Mouse (Mus musculus) c-Kit-positive CD71-positive TER-119-negative erythroid progenitor cells, embryonic 14.5 days (primary cell): Measurements from ENCODE around the gene Bad.
"Not testable (repeated sequence)": the region's sequence is repeated elsewhere in the genome, so short reads cannot be mapped to it uniquely, and the experiment has no call there.

Experiments
- DNase-seq: peaks from one replicate; pipeline ENCODE4 v3.0.0-alpha.2; 2013; ENCODE audit warnings: low read depth

Gene Bad

DNA sequence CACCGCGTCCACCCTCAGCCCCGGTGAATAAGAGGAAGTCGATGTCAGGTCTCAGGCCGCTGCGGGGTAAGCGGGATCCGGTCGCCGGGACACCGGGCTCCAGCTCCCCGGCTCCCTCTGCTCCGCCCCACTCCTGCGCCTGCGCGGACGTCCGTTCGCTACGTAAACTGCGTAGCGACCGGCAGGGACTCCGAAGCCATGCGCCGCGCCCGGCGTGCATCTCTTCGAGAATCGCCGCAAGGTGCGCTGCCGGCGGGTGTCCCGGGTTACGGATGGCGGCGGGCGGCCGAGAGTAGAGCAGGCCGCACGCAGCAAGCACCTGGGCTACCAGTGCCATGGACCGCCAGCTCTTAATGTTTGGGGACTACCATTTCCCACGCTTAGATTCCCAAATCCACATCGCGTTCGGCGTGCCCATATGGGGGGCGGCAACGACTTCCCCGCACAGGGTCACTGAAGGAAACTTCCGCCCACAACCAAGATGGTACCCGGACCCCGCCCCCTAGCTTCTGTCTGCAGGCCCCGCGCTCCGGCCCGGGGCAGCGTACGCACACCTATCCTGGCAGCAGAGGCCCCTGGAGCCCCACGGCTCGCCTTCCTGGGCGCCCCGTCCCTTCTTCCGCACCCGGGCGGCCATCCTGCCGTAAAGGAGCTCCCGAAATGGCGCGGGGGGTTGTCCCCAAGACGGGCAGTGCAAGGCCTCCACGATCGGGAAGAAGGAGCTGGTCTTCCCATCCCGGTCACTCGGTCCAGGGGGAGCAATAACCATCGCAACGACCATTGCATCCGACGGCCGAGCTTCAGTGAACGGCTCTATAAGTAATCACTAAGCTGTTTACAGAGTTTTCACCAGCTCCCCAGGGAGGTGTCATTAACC lies at the start of gene Bad:
Bad (plus strand) TSS at position 490 of the 877 bp plus-strand sequence.
- peak; percentile 90 for DNase-seq

- no peak for DNase-seq
Observed at GRCm38 (mm10) chr19:6892512-6892911, 49.1 kb upstream of the Bad start.

DNA sequence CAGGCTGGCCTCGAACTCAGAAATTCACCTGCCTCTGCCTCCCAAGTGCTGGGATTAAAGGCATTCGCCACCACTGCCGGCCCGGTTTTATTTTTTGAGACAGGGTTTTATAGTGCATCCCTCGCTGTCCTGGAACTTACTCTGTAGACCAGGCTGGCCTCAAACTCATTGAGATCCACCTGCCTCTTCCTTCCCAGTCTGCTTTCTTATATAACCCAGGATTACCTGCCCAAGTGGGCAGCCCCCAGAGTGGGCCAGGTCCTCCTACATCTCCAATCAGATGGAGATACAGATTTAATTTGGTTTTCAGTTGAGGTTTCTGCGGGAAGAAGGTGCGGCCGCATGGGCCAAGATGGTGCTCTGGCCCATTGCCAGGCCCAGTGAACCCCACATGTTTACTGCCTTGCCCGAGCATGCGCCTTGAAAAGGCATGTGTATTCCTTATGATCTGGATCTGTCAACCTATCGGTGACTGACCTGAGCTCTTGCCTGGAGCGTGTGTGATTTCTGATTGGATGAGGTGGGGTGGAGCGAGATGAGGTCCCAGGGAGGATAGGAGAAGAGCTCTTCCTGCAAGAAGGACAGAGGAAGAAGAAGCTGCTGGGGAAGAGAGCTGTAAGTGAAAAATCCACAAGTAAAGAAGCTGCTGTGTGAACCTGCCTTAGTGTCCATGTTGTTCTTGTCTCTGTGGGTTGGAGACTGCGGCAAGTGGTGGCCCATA lies 47.8 kb upstream of the Bad start:
- no peak for DNase-seq

- DNase-seq: not testable (repeated sequence)
Observed at GRCm38 (mm10) chr19:6895608-6896305, 45.9 kb upstream of the Bad start.

DNA sequence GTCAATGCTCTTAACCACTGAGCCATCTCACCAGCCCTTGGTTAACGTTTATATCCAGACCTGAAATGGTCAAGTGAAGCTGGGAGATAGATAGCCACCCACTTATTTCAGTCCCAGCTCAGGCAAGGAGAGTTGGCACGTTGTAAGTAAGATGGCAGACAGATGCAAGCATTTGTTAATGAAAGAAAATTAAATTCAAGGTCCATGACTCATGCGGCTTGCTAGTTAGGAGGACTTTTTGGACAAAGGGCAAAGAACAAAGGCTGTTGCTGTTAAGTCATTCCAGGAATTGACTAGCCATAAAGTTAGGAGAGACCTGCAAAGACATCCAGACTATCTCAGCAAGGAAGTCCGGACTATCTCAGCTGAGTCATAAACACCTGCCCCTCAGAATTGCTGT lies 42.0 kb upstream of the Bad start:
- no peak for DNase-seq

- DNase-seq: no peak
Observed at GRCm38 (mm10) chr19:6903031-6903430, 38.6 kb upstream of the Bad start.

DNA sequence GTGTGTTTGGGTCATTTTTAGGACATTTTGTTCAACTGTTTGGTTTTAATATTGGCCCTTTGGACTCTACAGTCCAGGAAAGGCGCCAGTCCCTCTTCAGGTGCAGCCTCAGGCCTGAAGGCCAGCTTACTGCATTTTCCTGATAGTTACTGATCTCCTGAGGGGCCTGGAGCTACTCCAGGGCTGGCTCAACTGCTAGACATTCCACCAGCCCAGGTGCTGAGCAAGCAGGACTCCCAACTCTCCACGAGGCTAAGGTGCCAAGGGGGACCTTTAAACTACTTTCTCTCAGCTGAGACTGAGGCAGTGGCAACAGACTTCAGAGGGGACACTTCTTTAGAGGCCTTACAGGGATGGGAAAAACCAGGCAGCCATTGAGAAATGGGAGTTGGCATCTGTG lies 36.8 kb upstream of the Bad start:
- no peak for DNase-seq

DNA sequence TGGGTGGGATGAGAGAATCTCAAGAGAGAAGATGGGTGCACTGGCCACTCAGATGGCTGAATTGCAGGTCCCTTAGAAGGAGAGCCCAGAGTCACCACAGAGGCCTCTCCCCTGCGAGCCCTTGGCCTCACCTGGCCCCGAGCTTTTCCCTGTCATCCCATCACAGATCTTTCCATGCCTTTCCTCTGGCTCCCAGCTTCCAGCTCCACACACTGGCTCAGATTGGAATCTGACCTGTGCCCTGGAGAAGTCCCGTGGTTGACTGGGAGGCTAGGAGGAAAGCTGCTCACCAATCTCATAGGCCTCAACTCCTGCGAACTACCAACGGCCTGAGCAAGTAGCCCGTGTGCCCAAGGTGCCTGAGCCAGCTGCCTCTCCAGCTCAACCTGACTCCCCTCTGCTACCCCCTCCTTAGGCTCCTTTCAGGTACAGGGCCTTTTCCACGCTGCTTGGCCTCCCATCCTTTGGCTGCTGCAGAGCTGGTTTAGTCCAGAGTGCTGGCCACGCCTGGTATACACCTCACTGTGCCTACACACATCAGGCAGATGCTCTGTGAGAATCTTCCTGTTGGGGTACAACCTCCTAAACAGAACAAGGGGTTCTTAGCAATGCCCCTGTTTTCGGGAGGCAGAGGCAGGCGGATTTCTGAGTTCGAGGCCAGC lies 36.0 kb upstream of the Bad start:
- no peak for DNase-seq

- DNase-seq: no peak
Observed at GRCm38 (mm10) chr19:6906199-6906598, 35.5 kb upstream of the Bad start.

- DNase-seq: no peak
Observed at GRCm38 (mm10) chr19:6907094-6907493, 34.6 kb upstream of the Bad start.

- DNase-seq: no peak
Observed at GRCm38 (mm10) chr19:6907811-6908540, 33.7 kb upstream of the Bad start.

- DNase-seq: no peak
Observed at GRCm38 (mm10) chr19:6909021-6909420, 32.6 kb upstream of the Bad start.

DNA sequence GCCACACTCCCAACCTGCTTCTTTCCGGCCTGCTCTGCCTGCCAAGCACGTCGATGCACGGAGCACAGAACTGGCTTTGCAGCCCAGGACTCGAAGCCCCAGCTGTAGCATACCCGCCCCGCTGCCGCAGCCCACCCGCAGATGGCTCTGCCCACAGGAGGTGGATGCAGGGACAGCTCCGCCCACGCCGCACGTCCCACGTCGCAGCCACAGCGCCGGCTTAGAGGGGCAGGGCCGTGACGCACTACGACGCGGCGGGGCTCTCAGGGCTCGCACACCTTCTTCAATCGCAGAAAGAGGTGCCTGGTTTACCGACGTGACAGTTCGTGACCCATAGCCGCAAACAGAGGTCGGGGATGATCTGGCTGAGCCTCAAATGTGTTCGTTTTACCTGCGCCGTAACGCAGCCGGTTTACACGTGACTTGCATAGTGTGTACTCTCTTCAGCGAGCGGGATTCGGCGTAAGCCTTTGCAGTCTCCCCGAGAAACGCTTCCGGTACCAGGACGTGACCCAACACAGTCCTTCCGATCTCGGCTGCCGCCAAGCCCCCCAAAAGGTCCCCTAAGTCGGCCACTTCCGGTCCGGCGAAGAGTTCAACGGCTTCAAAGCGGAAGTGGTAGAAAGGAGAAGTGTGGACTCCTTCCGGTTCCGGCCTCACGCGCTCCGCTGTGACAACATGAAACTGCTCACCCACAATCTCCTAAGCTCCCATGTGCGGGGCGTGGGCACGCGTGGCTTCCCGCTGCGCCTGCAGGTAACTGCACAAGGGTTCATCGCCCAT lies 32.0 kb upstream of the Bad start, which contains the start of the genes Trmt112 and Prdx5:
Trmt112 (plus strand) TSS at position 192 of the 783 bp plus-strand sequence.
Prdx5 (minus strand) TSS at position 600 of the 783 bp plus-strand sequence.
- DNase-seq: peak; percentile 87

GRCm38 (mm10) chr19:6910306-6910705 lies 31.4 kb upstream of the Bad start:
- not testable (repeated sequence) for DNase-seq

GRCm38 (mm10) chr19:6911101-6912074 lies 30.3 kb upstream of the Bad start:
- no peak for DNase-seq

GRCm38 (mm10) chr19:6912205-6912970 lies 29.3 kb upstream of the Bad start:
- DNase-seq: no peak

DNA sequence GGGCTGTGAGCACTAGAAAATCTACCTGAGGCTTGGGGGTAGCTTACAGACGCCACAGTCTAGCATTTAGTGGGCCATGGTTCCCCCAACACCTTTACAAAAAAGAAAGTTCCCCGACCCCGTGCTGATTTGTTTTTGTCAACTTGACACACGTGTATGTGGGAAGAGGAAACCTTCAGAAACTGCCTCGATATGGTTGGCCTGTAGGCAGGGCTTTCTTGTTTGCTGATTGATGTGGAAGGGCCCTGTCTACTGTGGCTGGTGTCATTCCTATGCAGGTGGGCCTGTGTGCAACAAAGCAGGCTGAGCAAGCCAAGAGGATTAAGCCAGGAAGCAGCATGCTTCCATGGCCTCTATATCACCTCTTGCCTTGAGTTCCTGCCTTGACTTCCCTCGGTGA lies 28.6 kb upstream of the Bad start:
- DNase-seq: no peak

DNA sequence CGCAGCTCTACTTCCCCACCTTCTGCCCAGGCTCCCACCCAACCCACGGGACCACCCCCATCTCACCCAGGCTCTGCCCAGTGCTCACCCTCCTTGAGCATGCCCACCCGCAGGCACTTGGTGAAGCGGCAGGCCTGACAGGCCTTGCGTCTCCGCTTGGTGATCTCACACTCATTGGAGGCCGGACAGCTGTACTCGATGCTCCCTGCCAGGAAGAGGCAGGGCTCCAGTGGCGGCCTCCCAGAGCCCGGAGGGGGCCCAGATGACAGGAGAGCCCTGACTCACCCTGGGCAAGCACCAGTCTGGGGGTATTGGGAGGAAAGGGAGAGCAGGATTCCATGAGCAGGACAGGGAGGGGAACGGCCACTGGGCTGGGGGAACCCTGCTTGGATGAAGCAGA lies 27.7 kb upstream of the Bad start:
- DNase-seq: no peak
